Mouse (Mus musculus) c-Kit-positive CD71-negative TER-119-negative erythroid progenitor cells, embryonic 14.5 days (primary cell): Measurements from ENCODE around the gene Prdm5.

Experiments
- DNase-seq: peaks from one replicate; pipeline ENCODE4 v3.0.0-alpha.2; 2013; ENCODE audit warnings: low read depth

Gene Prdm5

DNA sequence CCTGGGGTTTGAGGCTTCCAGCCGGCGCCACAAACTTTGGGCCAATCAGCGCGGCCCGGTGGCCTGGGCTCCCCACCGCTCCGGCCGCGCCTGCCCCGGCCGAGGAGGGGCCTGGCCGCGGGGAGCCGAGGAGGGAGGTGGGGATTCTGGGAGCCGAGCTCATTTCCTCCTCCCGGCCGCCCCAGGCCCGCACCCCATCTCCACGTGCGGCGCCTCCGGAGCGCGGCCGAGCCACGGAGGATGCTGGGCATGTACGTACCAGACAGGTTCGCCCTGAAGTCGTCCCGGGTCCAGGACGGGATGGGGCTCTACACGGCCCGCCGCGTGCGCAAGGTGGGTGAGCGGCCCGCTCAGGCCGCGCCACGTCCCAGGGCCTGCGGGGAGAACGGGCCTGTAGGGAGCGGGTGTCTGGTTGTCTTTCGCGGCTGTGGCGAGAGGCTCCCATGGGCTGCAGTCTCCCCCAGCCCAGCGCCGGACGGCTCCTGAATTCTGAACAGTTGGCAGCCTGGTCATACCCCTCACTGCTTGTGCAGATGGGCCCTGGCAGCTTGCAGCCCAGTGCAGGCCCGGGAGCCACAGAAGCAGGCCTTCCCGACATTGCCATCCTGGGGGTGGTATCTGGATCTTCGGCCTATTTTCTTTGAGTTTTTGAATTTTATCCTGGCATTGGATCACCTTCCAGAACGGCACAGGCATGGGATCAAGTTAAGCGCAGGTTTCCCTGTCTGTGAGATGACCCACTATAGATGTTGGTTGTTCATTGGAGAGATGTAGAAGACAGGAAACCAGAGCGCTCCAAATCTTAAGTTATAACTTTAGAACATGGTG lies at the start of gene Prdm5:
Gene Prdm5 (plus strand): TSS at position 128 of the 828 bp plus-strand sequence.
- peak; percentile 18 for DNase-seq

DNA sequence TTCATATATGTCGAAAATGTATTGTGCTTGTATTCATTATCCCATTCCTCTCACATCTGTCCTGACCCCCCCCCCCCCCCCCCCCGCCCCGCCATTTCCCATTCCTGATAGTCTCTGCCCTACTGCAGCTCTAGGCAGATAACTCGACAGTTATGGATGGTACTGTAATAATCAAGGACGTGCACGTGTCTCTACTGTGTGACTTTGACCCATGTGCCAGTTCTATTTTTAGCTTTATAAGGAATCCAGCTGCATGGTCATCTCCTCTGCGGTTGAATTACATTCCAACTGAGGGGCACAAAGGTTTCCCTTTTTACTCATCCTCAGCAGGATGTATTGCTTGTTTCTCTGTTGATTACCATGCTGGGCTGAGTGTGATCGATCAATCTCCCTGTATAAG lies 39.3 kb upstream of the Prdm5 start:
- DNase-seq, result no peak

DNA sequence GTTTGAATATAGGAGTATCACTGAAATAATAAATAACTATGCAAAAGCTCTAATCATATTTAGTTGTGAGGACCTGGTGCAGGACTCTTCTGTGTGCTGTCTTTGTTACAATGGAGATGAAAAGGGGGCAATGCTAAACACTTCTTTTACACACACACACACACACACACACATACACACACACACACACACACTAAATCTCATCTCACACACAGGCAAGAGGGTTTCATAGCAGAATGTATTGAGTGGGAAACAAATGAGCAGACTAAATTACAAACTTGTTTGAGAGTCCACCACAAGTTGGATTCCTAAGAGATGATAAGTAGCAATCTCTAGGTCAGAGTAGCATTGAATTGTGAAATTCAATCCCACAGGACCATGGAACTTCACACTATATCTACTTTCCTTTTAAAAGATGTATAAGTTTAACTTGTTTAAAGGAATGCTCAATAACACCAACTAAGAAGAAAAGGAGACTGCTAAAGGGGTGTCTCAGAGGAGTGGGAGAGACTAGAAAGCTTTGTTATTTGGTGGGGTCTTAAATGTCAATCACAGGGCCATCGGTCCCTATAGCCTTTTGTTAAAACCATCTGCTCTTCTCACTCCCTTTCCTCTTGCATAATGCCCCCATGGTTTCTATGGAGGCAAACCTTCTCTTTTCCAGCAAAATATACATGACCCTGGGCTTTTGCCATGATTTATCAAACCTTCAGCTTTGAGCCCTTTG lies 35.5 kb upstream of the Prdm5 start:
- no peak for DNase-seq

DNA sequence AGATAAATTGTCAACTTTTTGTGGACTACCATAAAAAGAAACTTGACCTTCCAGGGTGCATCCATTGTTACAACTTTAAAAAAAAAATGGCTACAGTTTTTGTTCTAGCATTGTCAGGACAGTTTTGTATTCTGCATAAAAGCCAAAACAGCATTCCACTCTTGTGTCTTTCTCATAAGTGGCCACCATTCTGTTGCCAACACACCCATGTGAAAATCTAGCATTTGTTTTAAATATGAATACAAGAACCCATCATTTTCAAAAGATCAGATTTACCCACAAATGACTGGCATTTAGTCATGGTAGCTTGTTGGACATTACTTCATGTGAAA lies 35.0 kb upstream of the Prdm5 start:
- no peak for DNase-seq

DNA sequence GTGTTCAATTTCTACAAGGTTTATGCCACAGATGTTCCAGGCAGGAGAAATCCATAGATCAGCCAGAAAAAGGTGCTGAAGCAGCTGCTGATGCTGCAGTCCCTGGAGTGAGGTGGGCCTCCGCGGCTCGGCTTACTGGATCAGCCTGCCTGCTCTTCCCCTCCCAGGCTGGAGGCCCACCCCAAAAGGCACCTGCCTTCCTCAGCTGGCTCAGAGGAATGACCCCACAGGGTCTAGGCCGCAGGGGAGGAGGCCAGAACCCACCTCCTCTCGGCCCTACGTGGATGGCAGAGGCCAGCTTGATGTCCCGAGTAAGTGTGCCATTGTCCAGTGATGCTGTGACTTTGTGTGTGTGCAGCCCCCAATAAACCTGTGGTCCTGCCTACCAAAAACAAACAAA lies 20.6 kb upstream of the Prdm5 start:
- DNase-seq, result no peak

DNA sequence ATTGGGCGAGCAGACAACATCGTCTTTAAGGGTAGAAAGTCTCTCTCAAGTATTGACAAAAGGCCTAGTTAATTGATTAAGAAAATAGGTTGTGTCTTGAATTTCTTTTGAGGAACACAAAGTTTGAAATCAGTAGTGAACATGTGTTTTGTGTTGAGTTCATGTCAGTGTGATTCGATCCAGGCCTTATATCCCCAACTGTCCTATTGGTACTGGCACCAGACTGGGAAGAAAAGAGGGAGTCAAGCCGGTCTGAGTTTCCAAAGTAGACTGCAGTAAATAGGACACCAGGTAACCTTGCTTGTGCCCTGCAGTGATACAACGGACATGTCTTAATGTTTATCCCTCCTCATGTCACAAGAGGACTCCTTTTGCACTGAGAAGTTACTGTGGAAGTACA lies 19.6 kb upstream of the Prdm5 start:
- DNase-seq, result no peak

DNA sequence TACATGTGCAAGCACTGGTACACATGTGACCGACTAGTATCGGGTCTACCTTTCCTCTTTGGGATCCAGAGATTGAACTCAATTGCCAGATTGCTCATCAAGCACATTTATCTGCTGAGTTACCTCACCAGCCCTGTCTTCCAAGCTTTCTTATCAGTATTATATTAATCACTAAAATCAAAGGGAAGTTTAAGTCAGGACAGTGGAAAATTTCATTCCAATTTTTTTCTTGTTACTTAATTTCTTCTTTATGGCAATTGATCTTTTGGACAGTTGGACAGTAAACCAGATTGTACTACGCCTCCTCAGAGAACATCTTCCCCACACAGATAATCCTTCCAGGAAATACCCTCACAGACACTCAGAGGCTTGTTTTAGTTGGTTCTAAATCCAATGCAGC lies 18.7 kb upstream of the Prdm5 start:
- no peak for DNase-seq

DNA sequence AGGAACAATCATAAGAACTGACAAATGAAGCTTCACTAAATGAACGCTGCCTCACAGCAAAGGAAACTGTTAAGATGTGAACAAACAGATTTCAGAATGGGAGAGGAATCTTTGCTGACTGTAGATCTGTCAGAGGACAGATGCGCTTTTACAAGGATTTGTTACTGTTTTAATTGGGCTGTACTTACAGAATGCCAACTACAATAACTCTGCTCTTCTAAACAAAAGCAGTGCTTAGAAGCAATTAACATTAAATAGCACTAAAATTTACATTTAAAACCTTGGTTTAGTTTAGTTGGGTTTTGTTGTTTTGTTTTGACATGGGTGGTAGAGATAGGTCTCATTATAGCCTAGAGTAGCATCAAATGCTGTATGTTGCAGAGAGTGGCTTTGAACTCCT lies 14.3 kb upstream of the Prdm5 start:
- DNase-seq, result no peak

DNA sequence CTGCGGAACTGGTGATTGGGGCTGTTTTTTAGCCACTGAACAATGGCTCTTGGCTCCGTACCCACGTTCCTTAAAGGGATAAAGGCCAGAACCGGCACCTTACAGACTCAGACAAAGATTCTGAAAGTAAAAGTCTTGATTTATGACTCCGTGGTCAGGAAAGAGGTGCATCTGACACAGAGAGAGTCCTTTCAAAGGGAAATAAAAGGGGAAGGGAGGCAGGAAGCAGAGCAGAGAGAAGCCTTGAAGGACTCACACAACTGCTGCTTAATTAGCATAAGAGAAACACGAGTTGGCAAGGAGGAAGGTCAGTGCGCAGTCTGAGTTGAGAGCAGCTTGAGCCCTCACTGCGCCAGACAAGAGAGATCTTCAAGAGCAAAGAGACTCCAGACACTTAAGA lies 13.7 kb upstream of the Prdm5 start:
- DNase-seq, result no peak

DNA sequence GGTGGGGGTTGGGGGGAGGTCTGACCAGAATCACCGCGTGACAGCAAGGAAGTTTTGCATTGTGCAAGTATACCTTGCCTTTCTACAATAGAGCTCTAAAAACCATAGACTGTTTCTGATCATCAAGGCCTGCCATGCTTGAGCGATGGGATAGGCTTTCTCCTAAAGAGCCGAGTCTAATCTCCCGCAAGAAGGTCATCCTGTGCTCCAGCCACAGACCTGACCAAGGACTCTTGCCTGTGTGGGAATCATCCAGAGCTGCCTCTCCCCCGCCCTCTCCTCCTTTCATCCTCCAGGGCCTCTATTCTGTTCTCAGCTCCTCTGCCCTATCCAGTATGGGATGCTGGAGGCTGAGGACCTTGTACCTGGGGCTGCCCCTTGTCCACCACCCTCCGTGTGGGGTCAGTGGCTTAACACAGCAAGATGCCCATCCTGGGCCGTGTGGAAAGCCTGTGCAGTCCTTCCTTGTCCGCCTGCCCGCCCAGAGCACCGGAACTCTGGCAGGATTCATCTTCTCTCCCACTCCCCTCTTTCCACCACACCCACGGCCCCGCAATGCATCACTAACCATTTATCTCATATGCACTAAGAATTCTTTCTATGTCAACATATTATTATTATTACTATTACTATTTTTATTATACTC lies 12.9 kb upstream of the Prdm5 start:
- no peak for DNase-seq

DNA sequence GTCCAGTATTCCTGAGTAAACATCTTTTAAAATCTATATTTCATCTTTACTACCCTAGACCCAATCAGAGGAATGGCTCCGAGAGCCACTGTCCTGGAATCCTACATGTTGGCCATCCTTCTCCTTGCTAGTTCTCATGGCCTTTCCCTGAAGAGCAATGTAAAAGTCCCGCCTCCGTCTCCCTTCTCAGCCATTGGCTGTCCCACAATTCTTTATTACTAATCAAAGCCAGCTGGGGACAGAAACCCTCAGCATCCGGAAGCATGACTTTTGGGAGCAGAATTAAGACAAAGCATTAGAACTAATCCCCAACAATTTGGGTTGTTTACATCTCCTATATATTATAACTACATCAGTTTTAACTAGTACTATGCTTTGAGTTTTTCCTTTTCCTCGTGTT lies 10.9 kb upstream of the Prdm5 start:
- DNase-seq, result no peak

DNA sequence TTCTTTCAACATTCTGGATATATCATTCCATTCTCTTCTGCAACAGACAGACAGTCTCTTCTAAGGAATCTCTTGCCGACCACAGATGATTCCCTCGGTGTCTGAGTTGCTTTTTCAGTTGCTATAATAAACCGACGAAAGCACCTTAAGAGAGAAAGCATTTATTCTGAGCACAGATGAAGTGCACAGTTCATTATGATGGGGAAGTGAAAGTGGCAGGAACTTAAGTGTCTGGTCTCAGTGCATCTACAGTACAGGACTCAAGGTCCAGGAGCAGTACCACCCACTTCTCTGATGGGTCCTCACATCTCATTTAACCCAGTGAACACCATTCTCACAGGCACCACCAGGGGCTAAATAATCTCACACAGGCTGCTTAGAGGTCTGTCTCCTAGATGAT lies 5.2 kb upstream of the Prdm5 start:
- no peak for DNase-seq

DNA sequence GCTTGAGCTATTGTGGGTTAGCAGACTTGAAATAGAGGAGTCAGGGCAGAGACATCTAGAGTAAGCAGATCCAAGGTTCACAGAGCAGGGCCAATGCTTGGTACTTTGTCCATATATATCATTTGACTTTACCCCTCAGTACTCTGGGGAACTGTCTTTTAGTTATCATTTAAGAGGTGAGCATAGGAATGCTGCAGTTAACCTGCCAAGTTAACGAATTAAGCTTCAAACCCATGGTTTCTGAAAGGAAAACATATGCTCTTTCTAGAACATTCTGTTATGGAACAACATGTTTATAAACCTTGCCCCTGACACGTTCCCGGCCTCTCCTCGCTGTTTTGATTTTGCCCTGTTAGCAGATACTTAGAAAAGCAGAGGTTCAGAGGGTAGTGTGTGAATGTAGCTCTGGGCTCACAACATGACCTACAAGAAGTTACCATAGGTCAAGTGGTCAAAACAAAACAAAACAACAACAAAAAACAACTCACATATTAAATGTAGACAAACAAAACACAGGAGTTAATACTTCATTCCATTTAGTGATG lies 973 bp downstream of the Prdm5 start:
- no peak for DNase-seq

DNA sequence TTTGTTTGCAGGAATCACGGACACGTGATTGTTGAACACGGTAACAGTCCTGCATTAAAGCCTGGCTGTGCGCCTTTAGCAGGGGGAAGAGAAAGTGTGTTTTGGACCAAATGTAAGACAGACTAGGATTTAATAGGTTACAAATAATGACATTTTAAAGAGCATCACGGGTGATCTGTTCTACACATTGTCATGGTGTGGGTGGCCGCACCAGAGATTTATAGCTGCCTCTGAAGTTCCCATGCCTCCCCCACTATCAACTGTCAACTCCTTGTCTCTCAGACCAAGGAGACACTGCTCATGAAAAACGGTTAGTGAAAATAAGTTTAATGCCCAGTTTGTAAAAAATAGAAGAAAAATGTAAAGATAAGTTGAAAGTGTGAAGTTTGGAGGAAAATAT lies 2.7 kb downstream of the Prdm5 start:
- no peak for DNase-seq

DNA sequence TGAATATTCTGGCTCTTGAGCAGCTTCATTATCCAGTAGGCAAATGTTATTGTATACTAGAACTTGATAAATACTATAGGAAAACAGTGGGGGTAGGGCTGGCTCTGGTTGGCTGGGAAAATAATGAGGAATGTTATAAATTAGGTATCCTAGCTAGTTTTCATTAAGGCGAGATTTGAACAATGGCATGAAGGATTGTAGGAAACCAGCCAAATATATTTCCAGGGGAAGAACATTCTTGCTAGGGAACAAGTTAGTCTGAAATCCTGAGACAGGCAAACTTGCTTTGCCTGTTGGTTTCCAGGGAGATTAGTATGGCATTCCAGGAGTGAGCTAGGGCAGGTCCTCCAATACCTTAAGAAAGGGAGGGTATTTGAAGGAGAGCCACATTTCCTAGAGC lies 4.9 kb downstream of the Prdm5 start:
- DNase-seq, result no peak

DNA sequence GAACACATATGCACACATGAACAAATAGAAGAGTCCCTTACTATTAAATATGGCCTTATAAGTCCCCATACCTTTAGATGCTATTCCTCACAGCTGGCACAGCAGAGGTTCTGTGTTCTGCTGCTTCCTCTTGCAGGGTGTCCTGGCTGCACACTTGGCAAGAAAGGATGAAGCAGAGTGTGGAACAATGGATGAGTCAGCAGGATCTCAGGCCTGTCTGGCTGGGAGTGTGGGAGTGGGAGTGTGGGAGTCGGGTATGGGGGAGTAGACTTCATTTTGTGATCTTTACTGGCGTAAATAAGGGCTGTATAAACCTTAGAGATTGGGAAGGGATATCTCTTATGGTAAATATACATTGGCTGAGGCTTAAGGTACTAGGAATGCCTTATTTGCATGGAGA lies 14.1 kb downstream of the Prdm5 start:
- DNase-seq, result no peak

DNA sequence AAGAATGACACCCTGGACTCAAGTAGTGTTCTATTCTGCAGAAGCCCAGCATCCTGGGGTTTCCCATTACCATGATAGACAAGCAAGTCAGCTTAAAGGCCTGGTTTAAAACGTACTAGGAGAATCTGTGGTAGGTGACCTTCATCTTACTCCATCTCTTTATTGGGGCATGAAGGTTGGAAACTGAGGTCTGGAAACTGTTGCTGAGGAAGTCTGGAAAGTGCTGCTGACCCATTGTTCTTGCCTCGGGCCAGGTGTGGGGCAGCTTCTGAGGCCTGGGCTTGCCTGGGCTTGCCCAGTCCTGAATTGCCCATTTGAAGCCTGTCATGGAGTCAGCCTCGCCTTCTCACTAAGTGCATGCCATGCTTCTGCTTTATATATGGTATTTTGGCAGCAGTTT lies 17.8 kb downstream of the Prdm5 start:
- no peak for DNase-seq

DNA sequence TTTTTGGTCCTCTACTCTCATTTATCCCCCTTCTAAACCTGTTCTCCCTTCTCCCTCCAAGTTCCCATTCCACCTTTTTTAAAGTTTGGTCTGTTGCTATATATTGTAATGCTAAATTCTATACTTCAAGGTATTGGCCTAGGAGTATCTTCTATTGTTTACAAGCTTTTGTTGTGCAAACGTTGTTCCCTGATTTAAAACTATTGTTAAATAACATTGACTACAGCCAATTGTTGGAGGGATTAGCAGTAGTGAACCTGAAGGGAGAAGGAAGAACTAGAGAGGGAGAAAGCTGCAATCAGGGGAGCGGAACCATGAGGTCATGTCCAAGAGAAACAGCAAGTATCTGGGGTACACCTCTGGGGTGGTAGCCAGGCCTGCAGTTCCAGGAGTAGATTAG lies 18.5 kb downstream of the Prdm5 start:
- no peak for DNase-seq

DNA sequence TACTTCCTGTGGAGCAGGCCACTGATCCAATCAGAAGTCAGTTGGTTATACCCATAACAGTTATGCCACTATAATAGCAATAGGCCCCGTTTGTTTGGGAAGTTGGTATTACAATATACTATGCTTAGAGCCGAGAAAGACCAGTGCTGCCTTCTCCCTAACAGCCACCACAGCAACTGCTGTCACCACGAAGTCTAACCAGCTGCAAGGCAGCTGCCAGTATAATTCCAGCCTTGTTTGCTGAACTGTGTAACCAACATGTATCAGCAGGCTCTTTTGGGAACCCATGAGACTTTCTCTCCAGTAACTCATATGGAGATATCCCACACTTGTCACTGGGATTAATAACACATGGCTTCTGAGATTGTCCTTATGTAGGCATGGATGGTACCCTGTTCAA lies 19.6 kb downstream of the Prdm5 start:
- DNase-seq, result no peak

DNA sequence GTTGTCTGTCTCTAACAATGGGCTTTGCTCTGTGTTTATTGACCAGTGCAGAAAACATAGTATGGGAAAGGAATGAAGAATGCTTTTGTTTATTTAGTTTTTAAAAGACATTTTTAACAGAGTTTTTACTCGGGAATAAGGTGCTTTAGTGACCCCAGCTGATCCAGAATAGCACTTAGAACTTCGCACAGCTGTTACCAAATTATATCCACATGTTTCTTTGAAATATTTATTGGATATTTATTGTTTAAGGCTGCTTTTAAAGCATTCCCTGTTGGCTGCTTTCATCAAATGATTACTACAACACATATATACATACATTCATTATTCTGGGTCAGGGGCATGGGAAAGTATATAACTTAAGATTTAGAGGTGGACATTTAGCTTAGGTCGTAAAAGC lies 32.9 kb downstream of the Prdm5 start:
- DNase-seq, result no peak

DNA sequence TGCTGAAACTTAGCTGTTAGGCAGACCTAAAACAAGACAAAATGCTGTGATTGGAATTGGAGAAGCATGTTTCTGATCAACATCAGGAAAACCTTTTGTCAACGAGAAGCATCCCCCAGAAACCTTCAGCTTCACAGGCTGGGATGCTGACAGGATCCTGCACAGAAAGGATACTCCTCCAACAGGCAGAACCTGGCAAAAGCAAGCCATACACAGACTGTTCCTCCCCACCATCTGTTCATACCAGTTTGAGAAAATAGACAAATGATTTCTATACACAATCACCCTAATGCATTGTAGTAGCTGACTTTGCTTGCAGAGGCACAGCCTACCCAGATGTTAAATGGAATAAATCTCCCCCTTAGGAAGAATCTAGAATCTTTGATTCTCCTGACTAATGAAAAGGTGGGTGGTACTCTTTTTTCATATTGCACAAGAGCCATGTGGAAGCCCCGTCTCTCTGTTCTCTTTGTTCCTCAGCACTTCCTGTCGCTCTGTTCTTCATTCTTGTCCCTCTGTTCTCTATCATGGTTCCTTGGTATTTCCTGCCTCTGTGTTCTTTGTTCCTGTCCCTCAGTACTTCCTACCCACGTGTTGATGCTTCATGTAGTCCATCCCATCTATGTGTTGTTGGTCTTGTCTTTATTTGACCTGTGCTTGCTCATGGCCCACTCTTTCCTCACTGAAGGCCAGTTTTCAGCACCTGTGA lies 39.4 kb downstream of the Prdm5 start:
- no peak for DNase-seq

DNA sequence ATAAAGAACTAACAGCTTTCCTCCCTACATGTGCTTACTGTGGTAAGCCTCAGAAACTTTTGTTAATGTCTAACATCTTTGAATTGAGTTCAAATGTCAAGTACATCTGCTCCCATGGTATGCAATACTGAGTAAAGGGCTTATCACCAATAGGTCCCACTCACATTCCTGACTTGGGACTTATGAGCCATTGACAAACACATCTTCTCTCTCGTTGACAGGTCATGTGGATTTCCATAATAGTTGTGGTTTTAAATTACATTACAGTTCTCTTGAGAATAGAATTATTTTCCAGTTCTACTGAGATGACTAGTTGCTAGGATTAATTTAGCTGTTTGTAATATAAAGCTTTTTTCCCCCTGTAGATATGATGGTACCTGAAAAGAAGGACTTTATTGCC lies 49.9 kb downstream of the Prdm5 start:
- no peak for DNase-seq

DNA sequence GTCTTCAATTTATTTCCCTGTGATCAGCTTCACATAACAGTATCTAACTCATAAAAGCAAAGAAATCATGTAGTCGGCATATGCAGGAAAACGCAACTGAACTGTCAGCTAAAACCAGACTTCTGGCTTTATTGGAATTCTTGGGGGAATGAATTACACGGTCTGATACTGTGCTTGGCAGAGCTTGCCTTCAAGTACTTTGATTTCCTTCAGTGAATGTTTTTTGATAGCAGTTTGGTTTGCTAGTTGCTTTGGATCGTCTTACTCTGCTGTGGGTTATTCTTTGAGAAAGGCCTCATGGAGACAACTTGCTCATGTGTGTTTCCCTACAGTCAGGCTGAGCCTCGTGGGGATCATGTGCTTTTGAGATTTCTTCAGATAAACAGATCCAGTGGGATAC lies 52.7 kb downstream of the Prdm5 start:
- no peak for DNase-seq
